Mouse (Mus musculus): Measurements from ENCODE around the gene Phf23. TPM values are rescaled to one million over a fixed set of nuclear protein-coding genes. Genes with fewer than 3 reads are reported as not detected.
A peak's percentile ranks its signal among the peaks of the same experiment; 100 is the strongest.

The Phf23 gene
- polyA plus RNA-seq, 1 experiment: 44.4 TPM

GRCm38 (mm10) chr11:70040184-70040583 is 44.6 kb downstream of the Phf23 start:
- H3K4me3 ChIP-seq (replicated peaks; ENCODE audit: insufficient read depth, low read depth, low read length): no peak overlapping the region
- TF ChIP-seq CTCF (IDR thresholded peaks at IDR 0.05; ENCODE audit: borderline replicate concordance, insufficient read depth, low read depth, low read length) (no peak), POLR2A (IDR thresholded peaks at IDR 0.05; ENCODE audit: borderline replicate concordance, insufficient read depth, low read length) (no peak)
- DNase-seq: peak in 1 of 2 experiments; percentile 46
- peak overlapping the region; percentile 63 for H3K27ac ChIP-seq (ENCODE audit: insufficient read depth, low read length)
- H3K27me3 ChIP-seq (ENCODE audit: control insufficient read depth, insufficient read depth, low read length): no peaks in the 10 kb centered on the region
- WGBS: 37% methylated on average over 7 of the region's 7 CpGs
- peaks cover 21% of the 10 kb centered on the region for H3K4me1 ChIP-seq (ENCODE audit: control insufficient read depth, insufficient read depth, low read length)

DNA sequence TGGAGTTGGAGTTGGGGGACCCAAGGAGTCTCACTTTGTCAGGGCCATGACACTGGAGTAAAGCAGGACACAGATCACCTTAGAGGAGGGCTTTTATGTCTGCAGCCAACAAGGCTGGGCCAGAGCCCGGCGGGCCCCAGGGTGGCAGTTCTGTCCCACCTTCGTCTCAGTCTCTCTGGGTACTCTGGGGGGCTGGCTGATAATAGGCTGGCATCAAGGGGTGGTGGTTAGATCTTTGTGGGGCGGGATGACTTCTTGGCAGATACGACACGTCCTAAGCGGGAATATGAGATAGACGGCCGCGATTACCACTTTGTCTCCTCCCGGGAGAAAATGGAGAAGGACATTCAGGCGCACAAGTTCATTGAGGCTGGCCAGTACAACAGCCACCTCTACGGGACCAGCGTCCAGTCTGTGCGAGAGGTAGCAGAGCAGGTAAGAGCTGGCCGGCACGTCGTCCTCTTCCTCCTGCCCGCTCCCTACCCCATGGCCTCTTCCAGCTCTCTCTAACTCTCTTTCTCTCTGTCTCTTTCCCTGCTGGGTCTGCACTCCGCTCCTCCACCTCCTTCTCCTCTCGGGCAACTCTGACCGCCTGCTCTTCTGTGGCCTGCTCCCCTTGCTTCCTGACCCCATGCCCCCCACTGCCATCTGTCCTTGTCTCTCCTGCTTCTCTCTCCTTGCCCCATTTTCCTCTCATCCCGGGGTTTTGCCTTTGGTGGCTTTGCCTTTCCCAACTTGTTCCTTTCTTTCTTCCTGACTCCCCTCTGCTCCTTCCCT is 46.9 kb downstream of the Phf23 start:
- Histone ChIP-seq H3K27ac (ENCODE audit: insufficient read depth, low read length) (0 out of 2 replicates have a peak overlapping the region, but pooled peaks have one; percentile 18), H3K4me3 (replicated peaks; ENCODE audit: insufficient read depth, low read depth, low read length) (no peak overlapping the region), H3K4me1 (ENCODE audit: control insufficient read depth, insufficient read depth, low read length) (peaks cover 21% of the 10 kb centered on the region), H3K27me3 (ENCODE audit: control insufficient read depth, insufficient read depth, low read length) (no peaks in the 10 kb centered on the region)
- peak in 1 of 2 experiments; percentile 51 for DNase-seq
- 71% methylated on average over 23 of the region's 23 CpGs for WGBS
- TF ChIP-seq CTCF (IDR thresholded peaks at IDR 0.05; ENCODE audit: borderline replicate concordance, insufficient read depth, low read depth, low read length) (no peak), POLR2A (IDR thresholded peaks at IDR 0.05; ENCODE audit: borderline replicate concordance, insufficient read depth, low read length) (no peak)

DNA sequence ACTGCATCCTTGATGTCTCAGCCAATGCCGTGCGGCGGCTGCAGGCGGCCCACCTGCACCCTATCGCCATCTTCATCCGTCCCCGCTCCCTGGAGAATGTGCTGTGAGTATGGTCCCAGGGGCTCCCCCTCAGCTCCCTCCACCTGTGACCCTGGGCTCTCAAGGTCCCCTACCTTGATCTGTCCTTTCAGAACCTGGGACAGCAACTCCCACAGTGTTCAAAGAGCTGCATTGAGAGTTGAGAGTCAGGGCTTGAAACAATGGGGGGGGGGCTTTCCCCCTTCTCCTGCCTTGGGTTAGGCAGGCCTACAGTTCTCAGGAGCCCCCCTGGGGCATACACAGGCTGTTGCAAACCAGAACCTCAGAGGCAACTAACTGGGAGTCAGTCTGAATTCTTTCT is 48.1 kb downstream of the Phf23 start:
- peaks cover 21% of the 10 kb centered on the region for H3K4me1 ChIP-seq (ENCODE audit: control insufficient read depth, insufficient read depth, low read length)
- no peak overlapping the region for H3K4me3 ChIP-seq (replicated peaks; ENCODE audit: insufficient read depth, low read depth, low read length)
- H3K27ac ChIP-seq (ENCODE audit: insufficient read depth, low read length): 0 out of 2 replicates have a peak overlapping the region, but pooled peaks have one; percentile 13
- DNase-seq: no peak
- no peak for TF ChIP-seq CTCF (IDR thresholded peaks at IDR 0.05; ENCODE audit: borderline replicate concordance, insufficient read depth, low read depth, low read length)
- TF ChIP-seq POLR2A (IDR thresholded peaks at IDR 0.05; ENCODE audit: borderline replicate concordance, insufficient read depth, low read length): no peak
- no peaks in the 10 kb centered on the region for H3K27me3 ChIP-seq (ENCODE audit: control insufficient read depth, insufficient read depth, low read length)
- WGBS: 70% methylated on average over 7 of the region's 7 CpGs

- no peak for DNase-seq
- Histone ChIP-seq H3K27ac (ENCODE audit: insufficient read depth, low read length) (no peak overlapping the region), H3K4me1 (ENCODE audit: control insufficient read depth, insufficient read depth, low read length) (peaks cover 11% of the 10 kb centered on the region), H3K27me3 (ENCODE audit: control insufficient read depth, insufficient read depth, low read length) (no peaks in the 10 kb centered on the region), H3K4me3 (replicated peaks; ENCODE audit: insufficient read depth, low read depth, low read length) (no peak overlapping the region)
- 46% methylated on average over 9 of the region's 9 CpGs for WGBS
- TF ChIP-seq POLR2A (IDR thresholded peaks at IDR 0.05; ENCODE audit: borderline replicate concordance, insufficient read depth, low read length) (no peak), CTCF (IDR thresholded peaks at IDR 0.05; ENCODE audit: borderline replicate concordance, insufficient read depth, low read depth, low read length) (no peak)
These were observed 49.9 kb downstream of the Phf23 start for GRCm38 (mm10) chr11:70045435-70045834.

GRCm38 (mm10) chr11:70049366-70049765 is 53.8 kb downstream of the Phf23 start:
- peaks cover 7% of the 10 kb centered on the region for H3K4me1 ChIP-seq (ENCODE audit: control insufficient read depth, insufficient read depth, low read length)
- no peak for TF ChIP-seq POLR2A (IDR thresholded peaks at IDR 0.05; ENCODE audit: borderline replicate concordance, insufficient read depth, low read length)
- TF ChIP-seq CTCF (IDR thresholded peaks at IDR 0.05; ENCODE audit: borderline replicate concordance, insufficient read depth, low read depth, low read length): no peak
- no peaks in the 10 kb centered on the region for H3K27me3 ChIP-seq (ENCODE audit: control insufficient read depth, insufficient read depth, low read length)
- no peak overlapping the region for H3K4me3 ChIP-seq (replicated peaks; ENCODE audit: insufficient read depth, low read depth, low read length)
- 54% methylated on average over 6 of the region's 6 CpGs for WGBS
- no peak for DNase-seq
- H3K27ac ChIP-seq (ENCODE audit: insufficient read depth, low read length): no peak overlapping the region

Other genes starting within 250 kb of the Phf23 start
- gene Polr2a, start 237.1 kb upstream of the Phf23 start, polyA plus RNA-seq (2012; rRNA removed): 35.3 and 42.3 TPM in 2 replicates
- not detected in 2 replicates for gene Slc35g3, start 233.8 kb upstream of the Phf23 start, polyA plus RNA-seq (2012; rRNA removed)
- 69.8 and 71.1 TPM in 2 replicates for gene Zbtb4, start 229.9 kb upstream of the Phf23 start, polyA plus RNA-seq (2012; rRNA removed)
- 1.6 and 2.9 TPM in 2 replicates for gene Chrnb1, start 199.8 kb upstream of the Phf23 start, polyA plus RNA-seq (2012; rRNA removed)
- 47.0 and 49.4 TPM in 2 replicates for gene Fgf11, start 193.9 kb upstream of the Phf23 start, polyA plus RNA-seq (2012; rRNA removed)
- 0.28 and 0.36 TPM in 2 replicates for gene Tmem102, start 190.2 kb upstream of the Phf23 start, polyA plus RNA-seq (2012; rRNA removed)
- gene Gm39566, start 180.5 kb upstream of the Phf23 start, polyA plus RNA-seq (2012; rRNA removed): not detected in 2 replicates
- gene Spem2, start 177.3 kb upstream of the Phf23 start, polyA plus RNA-seq (2012; rRNA removed): not detected in 2 replicates
- 1.4 TPM in 2 replicates for gene Spem1, start 173.6 kb upstream of the Phf23 start, polyA plus RNA-seq (2012; rRNA removed)
- 116 and 122 TPM in 2 replicates for gene Nlgn2, start 158.0 kb upstream of the Phf23 start, polyA plus RNA-seq (2012; rRNA removed)
- gene Tmem256, start 157.3 kb upstream of the Phf23 start, polyA plus RNA-seq (2012; rRNA removed): 200 and 210 TPM in 2 replicates
- 34.2 and 36.9 TPM in 2 replicates for gene Plscr3, start 149.4 kb upstream of the Phf23 start, polyA plus RNA-seq (2012; rRNA removed)
- gene Tnk1, start 137.0 kb upstream of the Phf23 start, polyA plus RNA-seq (2012; rRNA removed): 0.21 and 0.39 TPM in 2 replicates
- gene Tmem95, start 117.8 kb upstream of the Phf23 start, polyA plus RNA-seq (2012; rRNA removed): not detected in 2 replicates
- gene Kctd11, start 114.4 kb upstream of the Phf23 start, polyA plus RNA-seq (2012; rRNA removed): 1.9 and 2.2 TPM in 2 replicates
- gene Acap1, start 100.2 kb upstream of the Phf23 start, polyA plus RNA-seq (2012; rRNA removed): 0.18 and 0.24 TPM in 2 replicates
- gene 2810408A11Rik, start 94.8 kb upstream of the Phf23 start, polyA plus RNA-seq (2012; rRNA removed): 0.36 and 0.43 TPM in 2 replicates
- 119 and 128 TPM in 2 replicates for gene Neurl4, start 94.7 kb upstream of the Phf23 start, polyA plus RNA-seq (2012; rRNA removed)
- gene Gps2, start 81.9 kb upstream of the Phf23 start, polyA plus RNA-seq (2012; rRNA removed): 78.9 and 87.5 TPM in 2 replicates
- 514 and 533 TPM in 2 replicates for gene Eif5a, start 73.8 kb upstream of the Phf23 start, polyA plus RNA-seq (2012; rRNA removed)
- gene Ybx2, start 60.0 kb upstream of the Phf23 start, polyA plus RNA-seq (2012; rRNA removed): 16.5 and 16.8 TPM in 2 replicates
- 5.9 and 7.2 TPM in 2 replicates for gene Slc2a4, start 47.6 kb upstream of the Phf23 start, polyA plus RNA-seq (2012; rRNA removed)
- gene Cldn7, start 31.0 kb upstream of the Phf23 start, polyA plus RNA-seq (2012; rRNA removed): 0.33 TPM in 1 of 2 replicates, not detected in the other
- gene Ctdnep1, start 14.6 kb upstream of the Phf23 start, polyA plus RNA-seq (2012; rRNA removed): 93.9 and 108 TPM in 2 replicates
- gene Elp5, start 13.3 kb upstream of the Phf23 start, polyA plus RNA-seq (2012; rRNA removed): 106 and 109 TPM in 2 replicates
- 344 and 366 TPM in 2 replicates for gene Gabarap, start 4.6 kb upstream of the Phf23 start, polyA plus RNA-seq (2012; rRNA removed)
- 27.2 and 28.9 TPM in 2 replicates for gene Dvl2, start 4.8 kb downstream of the Phf23 start, polyA plus RNA-seq (2012; rRNA removed)
- 104 and 112 TPM in 2 replicates for gene Acadvl, start 19.6 kb downstream of the Phf23 start, polyA plus RNA-seq (2012; rRNA removed)
- gene Dlg4, start 21.2 kb downstream of the Phf23 start, polyA plus RNA-seq (2012; rRNA removed): 352 and 374 TPM in 2 replicates
- 13.8 and 17.1 TPM in 2 replicates for gene Asgr1, start 58.3 kb downstream of the Phf23 start, polyA plus RNA-seq (2012; rRNA removed)
- 0.11 and 0.17 TPM in 2 replicates for gene Asgr2, start 96.9 kb downstream of the Phf23 start, polyA plus RNA-seq (2012; rRNA removed)
- 2.4 and 2.5 TPM in 2 replicates for gene Mgl2, start 134.6 kb downstream of the Phf23 start, polyA plus RNA-seq (2012; rRNA removed)
- gene Clec10a, start 160.4 kb downstream of the Phf23 start, polyA plus RNA-seq (2012; rRNA removed): 1.2 and 1.4 TPM in 2 replicates
- gene Slc16a11, start 217.0 kb downstream of the Phf23 start, polyA plus RNA-seq (2012; rRNA removed): 209 and 244 TPM in 2 replicates
- gene Slc16a13, start 225.3 kb downstream of the Phf23 start, polyA plus RNA-seq (2012; rRNA removed): 8.8 and 11.3 TPM in 2 replicates
- gene Bcl6b, start 234.0 kb downstream of the Phf23 start, polyA plus RNA-seq (2012; rRNA removed): 1.1 and 1.4 TPM in 2 replicates
- gene 0610010K14Rik, start 242.1 kb downstream of the Phf23 start, polyA plus RNA-seq (2012; rRNA removed): 94.0 and 96.5 TPM in 2 replicates
- gene Gm21988, start 244.1 kb downstream of the Phf23 start, polyA plus RNA-seq (2012; rRNA removed): 9.7 and 10.3 TPM in 2 replicates
- 359 TPM in 2 replicates for gene Rnasek, start 244.1 kb downstream of the Phf23 start, polyA plus RNA-seq (2012; rRNA removed)